Comparison of ENCODE assay signal across 51 mouse cellular contexts in the genomic region with DNA sequence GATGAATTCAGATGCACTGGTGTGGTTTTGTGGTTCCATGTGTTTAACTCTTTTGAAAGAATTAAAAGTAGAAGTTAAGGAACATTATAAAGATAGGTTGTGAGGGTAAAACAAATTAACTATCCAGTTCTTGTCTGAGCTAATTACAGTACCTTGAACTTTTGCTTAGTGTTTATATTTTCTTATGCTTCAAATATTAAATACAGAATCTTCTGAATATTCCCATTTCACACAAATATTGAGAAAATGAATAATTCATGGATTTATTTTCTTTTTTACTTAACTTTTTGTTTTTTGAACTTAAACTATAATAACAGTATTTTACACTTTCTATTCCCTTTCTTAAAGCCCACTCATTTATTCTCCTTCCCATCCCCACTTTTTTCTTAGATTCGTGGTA. TPM values are rescaled to one million over a fixed set of nuclear protein-coding genes. Genes with fewer than 3 reads are reported as not detected.
"Had no signal": no experiment of that assay in that cellular context is flagged by ENCODE, and none has a peak within 500 bp of the region (broad histone marks: within the 10 kb centered on the region; RNA-seq: fewer than 3 reads in every experiment).

No protein-coding gene starts in this region.

- H3K4me3 ChIP-seq: heart, embryonic 10.5 days; heart, embryonic 12.5 days; heart, embryonic 13.5 days; heart, embryonic 15.5 days; hindbrain, embryonic 10.5 days; hindbrain, embryonic 12.5 days; hindbrain, embryonic 13.5 days; hindbrain, embryonic 15.5 days; intestine, embryonic 15.5 days; kidney, embryonic 15.5 days; layer of hippocampus, adult 2 months; left cerebral cortex, adult 2 months had no signal

- H3K4me1 ChIP-seq: heart, embryonic 10.5 days; heart, embryonic 12.5 days; heart, embryonic 13.5 days; heart, embryonic 15.5 days; hindbrain, embryonic 10.5 days; hindbrain, embryonic 12.5 days; hindbrain, embryonic 13.5 days; hindbrain, embryonic 15.5 days; intestine, embryonic 15.5 days; kidney, embryonic 15.5 days had no signal

- H3K36me3 ChIP-seq: heart, embryonic 10.5 days; heart, embryonic 12.5 days; heart, embryonic 13.5 days; heart, embryonic 15.5 days; hindbrain, embryonic 10.5 days; hindbrain, embryonic 12.5 days; hindbrain, embryonic 13.5 days; hindbrain, embryonic 15.5 days; intestine, embryonic 15.5 days; kidney, embryonic 15.5 days had no signal

- H3K27me3 ChIP-seq: heart, embryonic 12.5 days; heart, embryonic 13.5 days; heart, embryonic 15.5 days; hindbrain, embryonic 12.5 days; hindbrain, embryonic 13.5 days; hindbrain, embryonic 15.5 days; intestine, embryonic 15.5 days; kidney, embryonic 15.5 days had no signal

- H3K9me3 ChIP-seq: heart, embryonic 10.5 days; heart, embryonic 12.5 days; heart, embryonic 13.5 days; heart, embryonic 15.5 days; hindbrain, embryonic 10.5 days; hindbrain, embryonic 12.5 days; hindbrain, embryonic 13.5 days; hindbrain, embryonic 15.5 days; intestine, embryonic 15.5 days; kidney, embryonic 15.5 days had no signal

- DNase-seq: heart, postnatal 10 days; heart, postnatal 14 days; heart, postnatal 36 days; heart, postnatal 4 days; kidney, adult 11 months; kidney, adult 18-20 months; kidney, adult 8-10 months; kidney, adult 9 months; kidney, postnatal 10 days; kidney, postnatal 14 days; kidney, postnatal 25 days; kidney, postnatal 36 days; kidney, postnatal 4 days; layer of hippocampus, adult 9-11 months; layer of hippocampus, postnatal 36 days had no signal

- H3K9ac ChIP-seq: heart, embryonic 12.5 days; heart, embryonic 13.5 days; heart, embryonic 15.5 days; hindbrain, embryonic 12.5 days; hindbrain, embryonic 13.5 days; hindbrain, embryonic 14.5 days; hindbrain, embryonic 15.5 days; intestine, embryonic 15.5 days; kidney, embryonic 15.5 days had no signal

- H3K27ac ChIP-seq: heart, embryonic 10.5 days; heart, embryonic 13.5 days; heart, embryonic 15.5 days; hindbrain, embryonic 10.5 days; hindbrain, embryonic 12.5 days; hindbrain, embryonic 13.5 days; hindbrain, embryonic 14.5 days; hindbrain, embryonic 15.5 days; hindbrain, postnatal 0 days; intestine, embryonic 15.5 days; kidney, embryonic 15.5 days; kidney, postnatal 0 days; layer of hippocampus, adult 2 months; left cerebral cortex, adult 2 months had no signal

RNA-seq across cellular contexts. Expression of gene Olfr24, which starts 8.2 kb away (rescaled TPM):
- total RNA-seq: heart, postnatal 10 days; heart, postnatal 14 days; heart, postnatal 25 days; heart, postnatal 36 days; heart, postnatal 4 days; hematopoietic stem cell, adult 5-6 weeks; hindbrain, postnatal 0 days; layer of hippocampus, adult 18-20 months; layer of hippocampus, adult 2 months; layer of hippocampus, adult 8-10 months; layer of hippocampus, postnatal 10 days; layer of hippocampus, postnatal 14 days; layer of hippocampus, postnatal 25 days; layer of hippocampus, postnatal 36 days; left cerebral cortex, adult 18-20 months; left cerebral cortex, adult 2 months; left cerebral cortex, adult 8-10 months had no signal
- polyA plus RNA-seq: heart, embryonic 10.5 days; heart, embryonic 11.5 days; heart, embryonic 12.5 days; heart, embryonic 13.5 days; heart, embryonic 14.5 days; heart, embryonic 15.5 days; heart, postnatal 0 days; hindbrain, embryonic 10.5 days; hindbrain, embryonic 11.5 days; hindbrain, embryonic 12.5 days; hindbrain, embryonic 13.5 days; hindbrain, embryonic 14.5 days; hindbrain, embryonic 15.5 days; hindbrain, embryonic 16.5 days; hindbrain, postnatal 0 days; inflammation-experienced regulatory T-cells, adult 6 months; intestine, embryonic 14.5 days; intestine, embryonic 15.5 days; intestine, embryonic 16.5 days; intestine, postnatal 0 days; kidney, embryonic 14.5 days; kidney, embryonic 15.5 days; kidney, embryonic 16.5 days; kidney, postnatal 0 days; large intestine, adult 2 months had no signal
